Mouse (Mus musculus) c-Kit-positive CD71-negative TER-119-negative erythroid progenitor cells, embryonic 14.5 days (primary cell): Measurements from ENCODE around the gene Trim9.

Experiments used
- DNase-seq: peaks from one replicate; pipeline ENCODE4 v3.0.0-alpha.2; 2013; ENCODE audit warnings: low read depth

The Trim9 gene

DNA sequence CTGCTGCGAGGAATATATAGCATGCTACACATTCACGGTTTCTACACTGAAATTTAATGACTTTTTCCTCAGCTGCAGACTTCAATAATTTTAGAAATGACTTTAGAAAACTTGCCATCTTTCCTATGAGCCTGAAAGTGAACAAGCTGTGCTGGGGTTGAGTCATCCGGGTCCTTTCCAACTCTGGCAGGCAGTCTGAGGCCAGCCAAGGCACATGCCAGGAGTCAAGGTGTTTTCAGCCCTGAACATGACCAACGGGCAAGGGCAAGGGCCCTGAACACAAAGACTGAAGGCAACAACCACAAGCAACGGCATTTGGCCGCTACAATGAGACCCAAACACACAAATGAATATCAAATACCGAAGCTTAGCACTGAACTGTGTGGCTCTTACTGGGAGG lies 21.6 kb downstream of the Trim9 start:
- DNase-seq = no peak

DNA sequence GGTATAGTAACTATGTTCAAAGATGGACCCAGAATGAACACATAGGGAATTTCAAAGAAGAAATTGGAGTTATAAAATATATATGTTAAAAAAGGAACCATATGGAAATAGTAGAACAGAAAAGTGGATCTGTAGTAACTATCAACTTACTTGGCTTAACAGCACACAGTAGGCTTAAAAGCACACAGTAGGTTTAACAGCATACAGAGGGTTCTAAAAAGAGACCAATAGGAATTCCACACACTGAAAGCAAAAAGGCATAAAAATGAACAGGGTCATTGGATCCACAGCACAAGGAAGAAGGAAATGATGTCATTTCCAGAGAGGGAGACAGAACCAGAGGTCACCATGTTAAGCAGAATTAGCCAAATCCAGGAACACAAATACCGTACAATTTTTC lies 24.6 kb downstream of the Trim9 start:
- DNase-seq = no peak

DNA sequence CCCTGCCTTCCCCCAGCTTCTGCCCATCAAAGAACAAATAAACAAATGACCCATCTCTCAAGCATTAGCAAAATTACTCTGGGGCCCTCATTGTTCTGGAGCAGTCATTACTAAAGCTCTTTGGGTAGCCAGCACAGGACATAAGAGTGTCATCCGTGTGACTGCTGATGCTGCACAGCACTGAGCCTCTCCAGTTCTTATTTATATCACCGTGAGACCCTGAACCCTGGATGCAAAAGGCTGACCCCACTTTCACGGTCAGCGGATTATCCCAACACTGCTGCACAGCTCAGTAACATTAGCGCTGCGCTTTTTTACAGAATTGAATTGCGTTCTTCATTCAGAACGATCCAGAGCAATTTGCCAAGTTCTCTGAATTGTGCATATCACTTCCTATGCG lies 31.3 kb downstream of the Trim9 start:
- no peak for DNase-seq

- no peak for DNase-seq
Observed at GRCm38 (mm10) chr12:70307881-70308280, 39.5 kb downstream of the Trim9 start.

- DNase-seq = no peak
Observed at GRCm38 (mm10) chr12:70307062-70307461, 40.4 kb downstream of the Trim9 start.

DNA sequence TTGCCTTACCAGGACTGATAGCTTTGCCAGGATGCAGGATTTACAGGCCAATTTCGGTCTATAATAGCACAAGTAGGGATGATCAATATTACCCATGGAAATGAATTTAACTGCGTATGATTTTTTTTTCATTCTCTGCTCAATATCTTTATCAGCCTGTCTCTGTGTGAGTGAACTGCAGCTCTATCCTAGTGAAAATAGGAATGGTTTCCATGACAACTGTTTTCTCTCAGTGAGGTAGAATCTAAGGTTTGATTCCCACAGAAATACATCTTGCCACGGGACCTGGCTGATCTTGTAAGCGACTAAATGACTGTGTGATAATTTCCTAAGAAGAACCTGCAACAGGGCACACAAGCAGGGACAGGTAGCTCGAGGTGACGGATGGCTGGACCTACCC lies 43.4 kb downstream of the Trim9 start:
- no peak for DNase-seq

- no peak for DNase-seq
Observed at GRCm38 (mm10) chr12:70303525-70303924, 43.9 kb downstream of the Trim9 start.

GRCm38 (mm10) chr12:70302022-70302720 lies 45.2 kb downstream of the Trim9 start:
- DNase-seq = no peak

- DNase-seq = no peak
Observed at GRCm38 (mm10) chr12:70293927-70294684, 53.3 kb downstream of the Trim9 start.

DNA sequence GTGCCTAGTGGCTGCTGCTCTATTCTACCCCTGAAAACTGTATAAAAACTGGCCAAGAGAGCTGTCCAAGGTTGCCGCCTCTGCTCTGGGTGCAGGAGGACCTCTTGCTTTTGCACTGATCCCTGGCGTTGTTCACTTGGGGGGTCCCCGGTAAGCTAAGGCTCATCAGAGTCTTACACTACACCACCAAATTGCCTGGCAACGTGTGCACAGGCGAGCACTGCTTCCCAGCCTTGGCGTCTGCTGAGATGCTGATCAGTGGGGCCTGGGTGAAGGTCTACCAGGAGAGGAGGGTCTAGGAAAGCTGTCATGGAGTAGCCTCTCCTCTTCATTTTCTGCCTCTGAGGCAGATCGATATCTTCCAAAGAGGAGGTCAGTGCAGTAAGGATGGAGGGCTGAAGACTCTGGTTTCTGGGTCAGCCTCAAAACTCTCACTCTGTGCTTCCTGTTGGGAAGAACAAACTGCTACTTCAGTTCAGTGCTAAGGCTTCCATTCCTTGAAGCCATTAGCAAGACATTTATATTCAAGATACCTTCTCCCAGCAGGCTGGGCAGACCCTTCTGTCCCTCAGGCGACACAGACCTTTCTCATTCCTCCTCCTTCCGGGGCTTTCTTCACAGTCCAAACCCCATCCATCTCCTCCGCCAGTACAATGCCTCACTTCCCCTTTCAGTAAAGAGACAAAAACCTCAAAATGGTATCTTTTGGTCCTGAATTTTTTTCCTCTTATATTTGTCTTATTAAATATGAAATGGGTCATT lies 54.1 kb downstream of the Trim9 start:
- DNase-seq = no peak

DNA sequence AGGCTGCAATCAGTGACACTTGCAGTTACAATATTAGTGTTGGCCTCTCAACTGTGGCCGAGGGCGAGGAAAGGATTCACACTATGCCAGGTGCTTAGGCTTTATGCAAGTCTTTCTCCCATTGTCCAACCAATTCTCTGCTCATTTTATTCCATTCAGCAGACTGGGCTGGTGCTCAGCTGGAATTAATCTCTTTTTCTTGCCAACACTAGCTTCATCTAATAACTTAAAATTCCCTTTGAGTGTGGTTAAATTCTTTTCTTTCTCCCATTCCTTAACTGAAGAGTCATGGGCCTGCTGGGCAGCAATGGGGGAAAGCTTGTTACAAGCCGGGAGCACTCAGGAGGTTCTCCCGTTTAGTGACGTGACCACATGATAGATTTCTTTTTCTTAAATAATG lies 61.9 kb downstream of the Trim9 start:
- no peak for DNase-seq

- DNase-seq = no peak
Observed at GRCm38 (mm10) chr12:70284979-70285378, 62.4 kb downstream of the Trim9 start.

- DNase-seq = no peak
Observed at GRCm38 (mm10) chr12:70283116-70283731, 64.2 kb downstream of the Trim9 start.

- DNase-seq = no peak
Observed at GRCm38 (mm10) chr12:70280930-70281329, 66.5 kb downstream of the Trim9 start.

DNA sequence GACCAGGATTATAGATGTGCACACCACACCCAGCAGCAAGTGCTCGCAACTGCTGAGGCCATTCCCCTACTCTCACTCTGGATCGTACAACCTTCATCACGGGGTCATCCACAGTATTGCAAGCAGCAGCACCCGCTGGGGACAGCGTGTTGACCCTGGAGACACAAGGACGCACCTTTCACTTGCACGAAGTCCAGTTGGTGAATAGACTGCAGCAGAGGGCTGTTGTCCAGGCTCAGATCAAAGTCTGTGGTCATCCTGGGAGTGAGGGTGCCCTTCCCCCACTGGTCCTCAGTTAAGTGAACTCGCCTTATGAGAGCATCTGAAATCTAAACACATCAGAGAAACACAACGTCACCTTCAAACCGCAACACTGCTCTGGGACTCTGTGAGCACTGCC lies 67.0 kb downstream of the Trim9 start:
- DNase-seq = no peak

DNA sequence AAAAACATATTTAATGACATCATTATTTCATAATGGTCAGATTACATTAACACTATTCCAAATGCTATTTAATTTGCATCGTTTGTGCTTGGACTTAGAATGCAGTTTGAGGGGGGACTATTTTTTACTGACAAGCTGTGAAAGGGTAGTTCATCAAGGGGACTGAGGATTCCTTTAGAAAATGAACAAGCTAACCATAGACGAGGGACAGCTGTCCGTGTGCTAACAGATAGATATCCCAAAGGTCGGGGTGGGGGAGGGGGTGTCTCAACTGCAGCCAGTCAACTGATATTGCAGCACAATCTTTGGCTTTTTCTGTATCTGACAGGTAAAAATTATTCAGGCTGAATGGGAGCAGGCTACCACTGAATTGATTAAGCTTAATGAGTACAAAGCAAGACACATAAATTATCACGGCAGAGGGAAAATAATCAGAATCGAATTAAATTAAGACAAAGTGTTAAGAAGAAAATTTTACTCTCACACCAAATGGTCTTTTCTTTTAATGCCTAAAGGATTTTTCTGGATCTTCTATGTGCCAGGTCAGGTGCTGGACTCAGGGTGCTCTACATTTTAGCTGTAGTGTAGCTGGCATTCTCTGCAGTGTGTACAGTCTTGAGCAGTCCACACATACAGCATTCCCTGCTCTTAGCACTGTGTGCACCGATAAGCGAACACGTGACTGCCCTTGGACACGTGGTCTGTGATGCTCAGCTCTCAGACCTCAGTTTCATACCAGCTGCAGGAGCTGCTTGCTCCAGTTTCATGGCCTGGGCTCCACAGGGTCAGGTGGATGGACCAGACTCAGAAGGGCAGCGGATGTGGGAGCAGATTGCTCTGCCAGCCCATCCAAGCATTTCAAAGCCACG lies 70.1 kb downstream of the Trim9 start:
- DNase-seq = no peak

DNA sequence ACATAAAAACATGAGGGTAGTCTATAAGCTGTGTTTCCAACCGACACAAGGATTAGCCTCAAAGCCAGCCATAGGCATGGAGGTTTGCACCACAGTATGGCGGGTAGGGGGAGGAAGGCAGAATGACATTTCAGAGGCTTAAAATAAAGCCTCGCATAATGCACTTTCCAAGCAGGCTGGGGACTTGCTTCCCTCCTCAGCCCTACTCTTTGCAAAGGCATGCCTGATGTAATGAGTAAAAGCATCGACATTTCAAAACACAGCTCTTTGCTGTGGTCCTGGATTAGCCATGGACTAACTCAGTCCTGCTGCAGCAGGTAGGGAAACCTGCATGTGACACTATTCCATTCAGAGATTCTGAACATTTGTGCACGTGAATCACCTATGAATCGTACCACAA lies 77.7 kb downstream of the Trim9 start:
- no peak for DNase-seq

DNA sequence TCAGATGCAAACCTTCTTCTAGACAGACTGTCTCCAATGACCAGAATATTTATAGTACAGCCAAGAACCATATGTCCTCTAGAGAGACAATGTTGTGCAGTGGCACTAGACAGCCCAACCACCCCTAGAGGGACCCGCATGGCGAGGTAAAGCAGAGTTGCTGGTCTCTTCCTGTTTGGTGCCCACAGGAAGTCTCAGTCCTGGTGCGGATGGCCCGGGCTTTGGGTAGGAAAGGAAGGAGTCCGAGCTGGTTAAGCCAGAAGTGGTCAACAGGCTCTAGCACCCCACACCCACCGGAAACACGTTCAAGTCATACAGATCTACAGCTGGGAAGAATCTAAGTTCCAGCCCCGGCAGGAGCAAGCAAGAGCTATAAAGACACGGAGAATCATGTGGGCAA lies 80.1 kb downstream of the Trim9 start:
- no peak for DNase-seq

GRCm38 (mm10) chr12:70266494-70266931 lies 80.9 kb downstream of the Trim9 start:
- no peak for DNase-seq

- DNase-seq = no peak
Observed at GRCm38 (mm10) chr12:70263721-70264120, 83.7 kb downstream of the Trim9 start.

GRCm38 (mm10) chr12:70262271-70262953 lies 85.0 kb downstream of the Trim9 start:
- no peak for DNase-seq
